Mouse (Mus musculus): ENCODE results near the gene Hmox2.

DNA sequence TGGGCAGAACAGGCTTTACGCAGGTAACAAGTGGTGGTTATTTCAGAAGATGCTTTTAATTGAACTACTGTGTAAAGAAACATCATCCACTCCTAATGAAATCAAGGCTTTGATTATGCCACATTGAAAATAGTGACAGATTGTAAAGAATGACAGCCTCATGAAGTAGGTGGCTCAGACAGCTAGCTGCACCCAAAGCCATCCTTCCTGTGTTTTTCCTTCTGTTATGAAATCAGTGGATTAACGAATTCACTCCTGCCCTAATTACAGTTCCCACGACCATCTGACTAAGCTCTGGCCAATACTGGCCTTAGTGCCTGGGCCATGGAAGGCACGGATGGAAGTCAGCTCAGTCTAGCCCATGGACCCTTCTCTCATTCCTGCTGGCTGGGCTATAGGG is 52.8 kb downstream of the Hmox2 start:
- TF ChIP-seq POLR2A (IDR thresholded peaks at IDR 0.05; ENCODE audit: borderline replicate concordance, extremely low read depth, insufficient read depth, insufficient read length, poor library complexity, severe bottlenecking) = no peak
- TF ChIP-seq CTCF (IDR thresholded peaks at IDR 0.05; ENCODE audit: borderline replicate concordance, extremely low read depth, insufficient read depth, insufficient read length) = no peak

Data from brain, embryonic 14.5 days (tissue).